Mouse (Mus musculus) liver, embryonic 12.5 days (tissue): Measurements from ENCODE around the gene Rgs10. TPM values are rescaled to one million over a fixed set of nuclear protein-coding genes. Genes with fewer than 3 reads are reported as not detected.

Source experiments
- polyA plus RNA-seq: library from polyadenylated mRNA; unstranded; fragments of >200 nt; fragmentation: Nextera tagmentation; extraction: Ambion mirVana; gene quantifications from 2 replicates; pipeline ENCODE4 v1.2.1, GENCODE M21; 2016

Gene Rgs10
- polyA plus RNA-seq, 1 experiment from 2014 or later, result 57.7 TPM

Other genes starting within 250 kb of the Rgs10 start
- gene Cox6a2, start 212.4 kb downstream of the Rgs10 start, polyA plus RNA-seq, result 1.2 and 1.5 TPM in 2 replicates
- gene Armc5, start 181.4 kb downstream of the Rgs10 start, polyA plus RNA-seq, result 12.7 and 12.8 TPM in 2 replicates
- gene 9130023H24Rik, start 180.7 kb downstream of the Rgs10 start, polyA plus RNA-seq, result 2.9 and 3.1 TPM in 2 replicates
- gene Tgfb1i1, start 171.9 kb downstream of the Rgs10 start, polyA plus RNA-seq, result 22.3 and 25.1 TPM in 2 replicates
- gene Slc5a2, start 153.1 kb downstream of the Rgs10 start, polyA plus RNA-seq, result 2.0 and 2.1 TPM in 2 replicates
- gene BC017158, start 120.6 kb downstream of the Rgs10 start, polyA plus RNA-seq, result 26.3 and 29.4 TPM in 2 replicates
- 17.9 and 18.2 TPM in 2 replicates for gene Tial1, start 43.0 kb upstream of the Rgs10 start, polyA plus RNA-seq
- gene Bag3, start 104.9 kb upstream of the Rgs10 start, polyA plus RNA-seq, result 5.5 TPM in 2 replicates
- gene Inpp5f, start 192.6 kb upstream of the Rgs10 start, polyA plus RNA-seq, result 9.3 and 10.2 TPM in 2 replicates